Mouse (Mus musculus): ENCODE data around the gene Zfp14. TPM values are rescaled to one million over a fixed set of nuclear protein-coding genes. Genes with fewer than 3 reads are reported as not detected.

The Zfp14 gene
- total and polyA plus RNA-seq, 3 experiments, result 0.25 to 0.39 TPM; not detected in 1

DNA sequence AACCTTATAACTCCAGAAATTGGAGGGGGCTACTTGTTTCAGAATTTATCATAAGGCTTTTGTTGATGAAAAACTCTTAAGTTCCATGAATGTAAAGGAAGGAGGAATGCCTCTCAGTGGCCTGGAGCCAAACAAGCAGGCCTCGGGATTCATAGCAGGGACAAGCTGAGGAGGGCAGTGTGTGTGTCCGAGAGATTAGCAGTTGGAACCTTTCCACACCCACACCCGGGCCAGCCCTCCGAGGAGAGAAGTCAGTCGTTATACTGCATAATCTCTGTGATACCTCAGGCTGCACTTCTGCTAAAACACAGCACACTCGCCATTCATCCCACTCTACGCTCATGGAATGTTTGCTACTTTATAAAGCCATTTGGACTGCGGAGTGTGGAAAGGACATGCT is 27.4 kb downstream of the Zfp14 start (continued):
- no peak for TF ChIP-seq CTCF (IDR thresholded peaks at IDR 0.05 in 2 of 3, conservative IDR thresholded peaks at IDR 0.05 in 1 of 3; ENCODE audit: control insufficient read depth in 1 of 3, insufficient read depth in 1 of 3, low read depth in 2 of 3, low read length in 3 of 3, poor library complexity in 1 of 3, severe bottlenecking in 1 of 3)
- TF ChIP-seq HCFC1 (IDR thresholded peaks at IDR 0.05; ENCODE audit: low read depth, low read length), result no peak
- TF ChIP-seq GABPA (IDR thresholded peaks at IDR 0.05; ENCODE audit: low read depth, low read length), result no peak
- TF ChIP-seq ZC3H11A (IDR thresholded peaks at IDR 0.05; ENCODE audit: low read depth, low read length), result no peak
- no peak for TF ChIP-seq MYB (IDR thresholded peaks at IDR 0.05; ENCODE audit: low read depth, low read length)
- TF ChIP-seq BHLHE40 (IDR thresholded peaks at IDR 0.05; ENCODE audit: borderline replicate concordance, low read depth, low read length), result no peak
- no peak for TF ChIP-seq MAZ (IDR thresholded peaks at IDR 0.05; ENCODE audit: low read depth, low read length)
- TF ChIP-seq E2F4 (IDR thresholded peaks at IDR 0.05; ENCODE audit: borderline replicate concordance, low read depth, low read length), result no peak
- TF ChIP-seq POLR2A (IDR thresholded peaks at IDR 0.05; ENCODE audit: control insufficient read depth in 1 of 2, insufficient read depth in 1 of 2, low read depth in 1 of 2, low read length in 2 of 2, poor library complexity in 1 of 2), result 0 out of 4 replicates have a peak, but pooled peaks of 1 of the 2 experiments have one; percentile 15
- TF ChIP-seq POLR2AphosphoS2 (IDR thresholded peaks at IDR 0.05; ENCODE audit: low read length), result no peak

DNA sequence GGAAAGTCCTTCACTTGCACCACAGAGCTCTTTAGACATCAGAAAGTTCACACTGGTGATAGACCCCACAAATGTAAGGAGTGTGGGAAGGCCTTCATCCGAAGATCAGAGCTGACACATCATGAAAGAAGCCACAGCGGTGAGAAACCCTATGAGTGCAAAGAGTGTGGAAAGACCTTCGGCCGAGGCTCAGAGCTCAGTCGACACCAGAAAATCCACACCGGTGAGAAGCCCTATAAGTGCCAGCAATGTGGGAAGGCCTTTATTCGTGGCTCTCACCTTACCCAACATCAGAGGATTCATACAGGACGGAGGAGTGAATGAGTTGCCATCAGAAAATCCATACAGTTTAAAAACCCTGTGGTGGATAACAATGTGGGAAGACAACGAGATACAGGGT is 27.9 kb downstream of the Zfp14 start:
- Histone ChIP-seq H3K9me3 (replicated peaks; ENCODE audit: insufficient read depth, low read length) (no peaks in the 10 kb centered on the region), H3K36me3 (ENCODE audit: control insufficient read depth in 1 of 2, insufficient read depth in 2 of 2, low read length in 2 of 2) (peaks cover 1 to 14% of the 10 kb centered on the region in 2 experiments; a peak in 3 of 4 replicates), H3K79me2 (ENCODE audit: control insufficient read depth, insufficient read depth, low read length, poor library complexity) (no peaks in the 10 kb centered on the region), H3K4me3 (ENCODE audit: control insufficient read depth in 1 of 2, insufficient read depth in 1 of 2, low read depth in 2 of 2, low read length in 2 of 2) (no peak overlapping the region), H3K27ac (ENCODE audit: control insufficient read depth, low read depth, low read length) (peak overlapping the region; percentile 64), H3K27me3 (ENCODE audit: control insufficient read depth in 1 of 2, insufficient read depth in 2 of 2, low read length in 2 of 2) (no peaks in the 10 kb centered on the region), H3K9ac (ENCODE audit: control insufficient read depth, low read depth, low read length, poor library complexity, severe bottlenecking) (no peak overlapping the region), H3K4me1 (ENCODE audit: control insufficient read depth in 1 of 2, insufficient read depth in 2 of 2, low read length in 2 of 2) (peaks cover 7 to 26% of the 10 kb centered on the region in 2 experiments)
- DNase-seq (ENCODE audit: low read depth, low spot score), result no peak
- TF ChIP-seq TAL1 (IDR thresholded peaks at IDR 0.05; ENCODE audit: low read length) (no peak), EP300 (IDR thresholded peaks at IDR 0.05; ENCODE audit: low read depth in 1 of 2, low read length in 2 of 2) (no peak), MAZ (IDR thresholded peaks at IDR 0.05; ENCODE audit: low read depth, low read length) (no peak), ZMIZ1 (IDR thresholded peaks at IDR 0.05; ENCODE audit: low read depth, low read length) (no peak), SMC3 (IDR thresholded peaks at IDR 0.05; ENCODE audit: low read depth, low read length) (no peak), CTCF (IDR thresholded peaks at IDR 0.05 in 2 of 3, conservative IDR thresholded peaks at IDR 0.05 in 1 of 3; ENCODE audit: control insufficient read depth in 1 of 3, insufficient read depth in 1 of 3, low read depth in 2 of 3, low read length in 3 of 3, poor library complexity in 1 of 3, severe bottlenecking in 1 of 3) (no peak), MEF2A (IDR thresholded peaks at IDR 0.05; ENCODE audit: extremely low read depth, insufficient replicate concordance, low read depth, low read length, poor library complexity, severe bottlenecking) (no peak), RAD21 (IDR thresholded peaks at IDR 0.05; ENCODE audit: low read depth, low read length) (no peak), ZNF384 (IDR thresholded peaks at IDR 0.05; ENCODE audit: low read depth, low read length) (no peak), BHLHE40 (IDR thresholded peaks at IDR 0.05; ENCODE audit: borderline replicate concordance, low read depth, low read length) (no peak), CHD2 (IDR thresholded peaks at IDR 0.05; ENCODE audit: low read length) (no peak)

DNA sequence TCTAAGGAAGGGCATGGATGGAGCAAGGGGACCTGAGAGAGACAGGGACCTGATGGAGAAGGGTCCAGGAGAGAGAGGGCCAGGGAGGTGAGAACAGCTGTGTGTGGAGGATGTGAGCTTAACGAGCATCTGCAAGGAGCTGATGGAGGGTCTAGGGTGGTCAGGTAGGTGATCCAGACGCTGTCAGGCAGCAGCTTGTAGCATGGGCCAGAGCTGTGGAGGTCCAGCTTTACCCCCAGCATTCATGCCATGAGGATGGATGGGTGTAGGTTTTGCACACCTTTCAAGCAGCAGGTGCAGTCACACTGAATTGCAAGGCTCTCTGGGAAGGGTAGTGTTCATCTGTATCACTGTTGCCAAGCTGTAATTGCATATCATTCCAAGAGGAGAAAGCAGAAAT is 31.6 kb downstream of the Zfp14 start:
- H3K27ac ChIP-seq (ENCODE audit: control insufficient read depth, low read depth, low read length), result no peak overlapping the region
- no peak overlapping the region for H3K9ac ChIP-seq (ENCODE audit: control insufficient read depth, low read depth, low read length, poor library complexity, severe bottlenecking)
- no peaks in the 10 kb centered on the region for H3K9me3 ChIP-seq (replicated peaks; ENCODE audit: insufficient read depth, low read length)
- TF ChIP-seq UBTF (IDR thresholded peaks at IDR 0.05; ENCODE audit: borderline replicate concordance, insufficient read depth, low read depth, low read length) (no peak), MXI1 (IDR thresholded peaks at IDR 0.05; ENCODE audit: low read depth, low read length) (no peak), E2F4 (IDR thresholded peaks at IDR 0.05; ENCODE audit: borderline replicate concordance, low read depth, low read length) (no peak), MYB (IDR thresholded peaks at IDR 0.05; ENCODE audit: low read depth, low read length) (no peak), GABPA (IDR thresholded peaks at IDR 0.05; ENCODE audit: low read depth, low read length) (no peak), ZC3H11A (IDR thresholded peaks at IDR 0.05; ENCODE audit: low read depth, low read length) (no peak), RAD21 (IDR thresholded peaks at IDR 0.05; ENCODE audit: low read depth, low read length) (no peak), SIN3A (IDR thresholded peaks at IDR 0.05; ENCODE audit: low read length) (no peak), EP300 (IDR thresholded peaks at IDR 0.05; ENCODE audit: low read depth in 1 of 2, low read length in 2 of 2) (no peak), CHD2 (IDR thresholded peaks at IDR 0.05; ENCODE audit: low read length) (no peak), RCOR1 (IDR thresholded peaks at IDR 0.05; ENCODE audit: low read depth, low read length) (no peak)
- no peaks in the 10 kb centered on the region for H3K79me2 ChIP-seq (ENCODE audit: control insufficient read depth, insufficient read depth, low read length, poor library complexity)
- peaks cover 1 to 13% of the 10 kb centered on the region in 2 experiments; a peak in 3 of 4 replicates for H3K36me3 ChIP-seq (ENCODE audit: control insufficient read depth in 1 of 2, insufficient read depth in 2 of 2, low read length in 2 of 2)
- no peaks in the 10 kb centered on the region for H3K27me3 ChIP-seq (ENCODE audit: control insufficient read depth in 1 of 2, insufficient read depth in 2 of 2, low read length in 2 of 2)
- peaks cover 7 to 22% of the 10 kb centered on the region in 2 experiments for H3K4me1 ChIP-seq (ENCODE audit: control insufficient read depth in 1 of 2, insufficient read depth in 2 of 2, low read length in 2 of 2)
- no peak for DNase-seq (ENCODE audit: low read depth, low spot score)
- H3K4me3 ChIP-seq (ENCODE audit: control insufficient read depth in 1 of 2, insufficient read depth in 1 of 2, low read depth in 2 of 2, low read length in 2 of 2), result no peak overlapping the region

Measured in MEL (cell line).